Mouse (Mus musculus): ENCODE measurements around the gene Sh3pxd2a.
A peak's percentile ranks its signal among the peaks of the same experiment; 100 is the strongest.

Sh3pxd2a gene

DNA sequence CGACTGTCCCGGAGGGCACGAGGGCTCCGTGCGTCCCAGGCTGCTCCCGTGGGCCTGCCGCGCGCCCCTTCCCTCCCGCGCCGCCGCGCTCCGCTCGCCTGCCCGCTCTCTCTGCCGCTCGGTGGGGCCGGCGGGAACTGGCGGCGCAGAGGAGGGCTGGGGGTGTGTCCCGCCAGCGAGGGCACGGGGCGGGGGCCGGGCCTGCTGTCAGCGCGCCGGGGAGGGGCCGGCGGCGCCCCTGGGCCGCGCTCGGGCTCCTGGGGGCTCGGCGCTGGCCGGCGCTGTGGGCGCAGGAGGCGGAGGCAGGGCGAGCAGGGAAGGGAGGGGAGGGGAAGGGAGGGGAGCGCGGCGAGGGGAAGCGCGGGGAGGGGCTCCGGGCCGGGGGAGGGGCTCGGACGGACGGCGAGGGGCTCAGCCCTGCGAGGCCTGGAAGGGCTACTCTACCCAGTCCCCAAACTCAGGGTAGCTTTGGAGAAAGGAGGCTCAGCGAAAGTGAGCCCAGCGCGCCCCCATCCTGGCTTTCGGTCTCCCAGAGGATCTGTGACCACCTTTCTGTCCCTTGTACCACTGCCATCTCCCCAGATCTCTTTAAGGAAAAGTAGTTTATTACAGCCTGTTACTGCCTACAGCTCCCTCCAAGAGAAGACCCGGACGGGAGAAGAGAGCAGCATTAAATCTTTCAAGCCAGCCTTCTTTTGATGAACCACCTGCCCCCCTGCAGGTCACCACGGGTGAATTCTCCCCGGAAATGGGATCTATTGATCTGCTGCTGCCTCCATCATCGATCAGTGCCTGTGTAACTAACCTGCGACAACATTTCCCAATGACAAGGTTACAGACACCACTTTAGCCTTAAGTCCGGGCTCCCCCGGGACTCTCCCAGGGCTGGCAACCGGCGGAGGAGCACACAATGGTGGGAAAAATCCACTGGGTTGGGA is at the start of gene Sh3pxd2a:
TSS of gene Sh3pxd2a (minus strand) at position 98 of the 938 bp plus-strand sequence.
- no peak for DNase-seq

DNA sequence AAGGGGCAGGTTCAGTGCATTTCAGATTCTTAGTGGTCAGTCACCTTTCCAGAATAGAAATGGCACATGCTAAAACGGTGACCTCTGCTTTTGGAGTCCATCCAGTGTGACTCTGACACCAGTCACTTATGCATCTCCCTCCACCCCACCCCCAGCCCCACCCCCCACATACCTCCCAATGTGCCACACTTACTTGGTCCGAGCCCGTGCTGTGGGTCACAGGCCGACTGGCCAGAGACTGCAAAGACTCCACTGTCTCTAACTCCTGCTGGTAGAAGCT is 49.4 kb upstream of the Sh3pxd2a start:
- no peak for DNase-seq

DNA sequence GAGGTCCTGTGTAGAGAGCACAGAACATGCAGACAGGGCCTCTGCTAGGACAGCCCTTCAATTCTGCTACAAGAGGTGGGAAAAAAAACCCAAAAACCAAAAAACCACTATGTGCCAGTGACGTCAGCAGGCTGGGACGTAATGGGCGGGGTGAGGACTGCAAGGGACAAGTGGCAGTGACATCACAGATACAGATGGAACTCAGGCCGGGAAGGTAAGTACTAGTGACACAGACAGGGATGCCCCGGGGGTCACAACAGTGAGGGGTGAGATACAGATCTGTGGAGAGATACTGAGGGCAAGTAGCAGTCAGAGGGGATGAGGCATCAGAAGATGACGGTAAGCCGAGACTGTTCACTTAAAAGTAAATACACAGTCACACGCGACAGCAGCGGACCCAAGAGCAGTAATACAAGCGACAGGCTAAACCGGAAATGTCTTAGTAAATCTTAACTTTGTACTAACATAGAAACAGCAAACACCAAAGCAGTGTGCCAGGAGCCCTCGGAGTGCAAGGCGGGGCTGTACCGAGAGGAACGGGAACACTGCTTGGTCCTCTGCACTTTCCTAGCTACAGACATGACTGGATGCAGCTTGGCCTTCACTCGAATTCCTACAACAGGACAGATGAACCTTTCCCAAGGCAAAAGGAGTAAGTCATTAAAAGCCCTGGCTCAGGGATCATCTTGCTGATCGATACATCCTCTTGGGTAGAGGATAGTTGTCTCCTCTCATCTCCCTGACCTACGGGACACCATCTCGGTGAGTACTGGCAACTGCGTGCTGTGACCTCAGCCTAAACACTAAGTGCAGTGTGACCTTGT is 48.8 kb upstream of the Sh3pxd2a start:
- peak; percentile 49 for DNase-seq

DNA sequence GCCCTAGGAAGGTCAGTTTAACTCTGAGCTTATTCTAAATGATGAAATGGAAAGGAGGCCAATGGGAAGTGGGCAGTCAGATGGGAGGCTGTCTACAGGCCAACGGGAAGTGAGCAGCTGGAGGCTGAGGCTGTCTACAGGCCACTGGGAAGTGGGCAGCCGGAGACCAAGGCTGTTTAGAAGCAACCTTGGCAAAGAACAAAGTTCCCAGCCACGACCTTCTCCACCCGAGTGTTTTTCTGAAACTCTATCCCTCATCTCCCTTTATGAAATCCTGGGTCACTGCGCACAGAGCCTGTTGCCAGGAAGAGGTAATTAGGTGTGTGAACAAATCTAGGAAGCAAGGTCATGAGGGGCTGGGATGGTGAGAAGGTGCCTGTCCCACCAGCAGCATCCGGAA is 47.8 kb upstream of the Sh3pxd2a start:
- no peak for DNase-seq

DNA sequence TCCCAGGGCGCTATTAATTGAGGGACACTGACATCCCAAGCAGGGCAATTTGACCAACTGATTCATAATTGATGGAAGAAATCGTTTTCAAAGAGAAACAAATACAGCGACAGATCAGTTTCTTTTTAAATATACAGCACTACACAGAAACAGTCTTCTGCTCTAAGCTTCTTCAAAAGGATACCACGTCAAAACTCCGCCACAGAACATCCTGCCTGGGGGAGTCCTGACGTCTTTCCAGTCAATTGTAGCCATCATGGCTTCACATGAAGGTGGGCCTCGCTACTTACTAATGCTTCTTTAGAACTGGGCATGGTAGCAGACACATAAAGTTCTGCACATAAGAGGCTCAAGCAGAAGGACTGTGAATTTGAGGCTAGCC is 47.1 kb upstream of the Sh3pxd2a start:
- no peak for DNase-seq

DNA sequence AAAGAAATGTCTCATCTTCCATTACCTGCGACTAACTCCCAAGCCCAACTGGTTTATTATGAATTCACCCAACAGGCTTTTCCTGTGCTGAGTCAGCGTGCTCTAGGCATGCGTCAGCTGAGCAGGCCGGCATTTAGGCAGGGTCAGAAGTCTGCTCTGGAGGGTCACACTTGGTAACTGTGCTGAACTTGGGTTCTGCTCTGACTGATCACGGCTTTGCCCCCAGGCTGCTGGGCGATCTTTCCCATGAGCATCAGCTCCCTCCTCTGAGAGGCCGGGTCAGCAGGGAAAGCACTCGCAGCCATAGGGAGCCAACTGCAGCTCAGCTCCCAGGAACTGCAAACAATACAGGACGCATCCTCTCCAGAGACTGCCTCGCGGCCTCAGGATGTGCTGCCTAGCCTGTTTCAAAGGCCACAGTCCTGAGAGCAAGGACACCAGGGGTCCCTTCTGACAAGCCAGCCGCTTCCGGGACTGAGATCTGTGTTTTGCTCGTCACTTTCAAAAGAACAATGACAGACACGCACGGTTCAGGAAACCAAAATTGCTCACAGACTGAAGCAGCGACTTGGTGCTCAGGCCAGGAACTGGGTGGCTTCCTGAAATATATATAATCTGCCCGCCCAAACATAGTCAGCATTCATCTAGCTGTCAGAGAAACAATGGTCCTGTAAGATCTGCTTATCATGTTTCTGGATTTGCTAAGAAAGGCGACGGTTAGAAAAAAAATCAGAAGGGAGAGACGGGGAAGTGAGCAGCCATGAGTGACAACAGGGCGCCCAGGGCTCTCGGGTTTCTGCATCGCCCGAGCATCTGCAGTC is 46.5 kb upstream of the Sh3pxd2a start:
- peak; percentile 57 for DNase-seq

DNA sequence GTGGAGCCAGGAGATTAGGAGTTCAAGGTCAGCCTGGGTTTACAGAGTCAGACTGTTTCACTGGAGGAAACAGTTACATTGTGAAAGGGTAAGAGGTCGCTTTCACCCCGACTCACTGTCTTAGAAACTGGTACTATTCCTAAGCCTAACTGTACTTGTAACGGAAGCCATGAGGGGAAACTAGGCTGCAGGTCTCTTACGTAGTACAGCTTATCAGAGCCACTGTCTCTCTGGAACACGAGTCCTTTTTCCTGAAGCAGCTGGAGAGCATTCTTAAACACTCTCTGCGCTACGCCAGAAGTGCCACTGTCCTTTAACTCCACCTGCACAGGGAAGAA is 45.9 kb upstream of the Sh3pxd2a start:
- no peak for DNase-seq

DNA sequence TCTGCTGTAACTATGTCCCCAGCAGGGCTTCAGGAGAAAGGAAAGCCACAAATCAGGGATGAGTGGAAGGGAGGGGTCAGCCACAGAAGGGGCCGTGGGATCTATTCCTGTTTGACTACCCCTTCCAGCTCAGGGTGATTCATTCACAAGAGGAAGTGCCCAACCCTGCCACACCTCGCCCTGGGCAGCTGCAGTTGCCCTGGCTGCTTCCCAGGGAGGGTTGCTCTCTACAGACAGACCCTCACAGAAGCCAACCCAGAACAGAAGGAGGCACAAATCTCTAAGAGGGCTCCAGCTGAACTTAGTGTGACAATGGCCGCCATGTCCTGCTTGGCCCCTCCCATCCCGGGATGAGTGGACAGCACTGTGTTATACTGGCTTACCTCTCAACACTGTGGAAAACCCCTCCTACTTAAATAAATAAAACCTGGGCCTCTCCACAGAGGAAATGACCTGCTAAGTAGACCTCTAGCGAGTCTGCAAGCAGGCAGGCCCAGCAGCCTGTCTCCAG is 44.6 kb upstream of the Sh3pxd2a start:
- DNase-seq = no peak

DNA sequence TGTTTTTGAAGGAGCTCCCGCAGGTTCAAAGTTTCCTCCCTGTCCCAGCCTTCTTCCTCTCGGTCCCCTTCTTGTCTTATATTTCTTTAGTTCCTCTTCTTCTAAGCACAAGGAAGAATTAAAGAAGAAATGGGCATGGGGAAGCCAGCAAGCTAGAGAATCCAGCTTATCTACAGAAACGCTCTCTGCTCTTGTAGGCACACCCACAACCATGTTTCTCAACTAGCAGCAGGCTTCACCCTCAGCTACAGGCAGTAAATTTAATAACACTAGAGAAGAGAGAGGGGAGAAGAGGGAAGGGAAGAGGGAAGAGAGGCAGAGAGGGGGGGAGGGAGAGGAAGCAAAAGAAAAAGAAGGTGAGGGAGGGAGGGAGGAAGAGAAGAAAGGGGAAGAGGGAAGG is 44.0 kb upstream of the Sh3pxd2a start:
- DNase-seq = no peak

DNA sequence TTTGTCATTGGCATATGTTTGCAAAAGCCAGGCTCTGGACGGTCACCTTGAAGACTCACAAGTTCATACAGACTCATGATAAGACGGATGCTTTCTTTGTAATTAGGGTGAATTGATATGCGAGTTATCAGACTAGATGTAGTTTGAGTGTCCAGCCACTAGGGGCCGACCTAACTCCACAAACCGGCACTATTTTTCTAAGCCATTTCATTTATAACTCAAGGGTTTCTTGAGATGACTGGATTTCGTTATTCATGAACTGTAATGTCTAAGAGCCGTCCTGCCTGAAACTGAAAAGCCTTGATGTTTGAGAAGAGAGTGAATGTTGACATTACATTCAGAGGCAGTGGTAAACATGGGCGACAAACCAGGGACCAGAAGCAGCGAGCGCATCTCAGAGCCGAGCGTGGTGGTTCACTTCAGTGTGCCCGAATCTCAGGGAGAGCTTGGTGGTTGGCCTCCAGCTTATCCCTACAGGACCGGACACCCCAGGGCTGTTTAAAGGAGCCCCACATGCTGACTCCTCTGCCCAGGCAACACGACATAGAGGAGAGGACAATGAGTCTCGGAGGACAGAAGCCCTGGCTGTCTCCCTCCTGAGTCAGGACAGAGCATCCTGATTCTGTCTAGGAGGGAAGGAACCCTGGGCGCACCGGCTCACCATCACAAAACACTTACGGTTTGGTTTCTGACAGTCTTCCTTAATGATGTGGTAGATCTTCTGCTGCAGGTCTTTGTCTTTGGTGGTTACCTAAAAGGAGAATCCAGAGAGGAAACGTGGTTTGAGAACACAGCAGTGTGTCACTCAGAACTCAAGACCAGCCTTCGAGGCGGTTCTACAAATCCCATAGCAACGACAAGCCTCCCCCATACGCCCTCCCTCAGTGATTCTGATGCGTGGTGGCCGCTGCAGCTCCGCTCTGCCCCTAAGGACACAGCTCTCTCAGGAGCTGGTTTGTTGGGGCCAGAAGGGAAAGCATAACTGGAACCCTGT is 43.2 kb upstream of the Sh3pxd2a start:
- DNase-seq = peak; percentile 64

DNA sequence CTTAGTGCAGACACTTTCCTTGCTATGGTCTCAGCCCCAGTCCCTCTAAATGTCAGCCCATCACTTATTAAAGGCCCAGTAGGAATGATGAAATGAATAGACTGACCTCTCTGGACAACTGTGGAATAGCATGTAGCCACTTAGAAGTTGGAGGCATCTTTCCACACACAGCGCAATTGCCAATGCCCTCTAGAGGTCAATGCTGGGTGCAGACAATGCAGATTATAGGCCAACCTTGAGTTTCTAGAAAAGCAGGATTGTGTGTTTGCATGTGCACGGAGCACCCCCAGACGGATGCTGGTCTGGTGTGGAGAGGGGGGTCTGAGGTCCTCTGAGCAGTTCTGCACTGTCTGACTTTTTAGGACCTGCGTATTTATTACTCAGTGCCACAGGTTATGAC is 39.4 kb upstream of the Sh3pxd2a start:
- DNase-seq = peak; percentile 64

DNA sequence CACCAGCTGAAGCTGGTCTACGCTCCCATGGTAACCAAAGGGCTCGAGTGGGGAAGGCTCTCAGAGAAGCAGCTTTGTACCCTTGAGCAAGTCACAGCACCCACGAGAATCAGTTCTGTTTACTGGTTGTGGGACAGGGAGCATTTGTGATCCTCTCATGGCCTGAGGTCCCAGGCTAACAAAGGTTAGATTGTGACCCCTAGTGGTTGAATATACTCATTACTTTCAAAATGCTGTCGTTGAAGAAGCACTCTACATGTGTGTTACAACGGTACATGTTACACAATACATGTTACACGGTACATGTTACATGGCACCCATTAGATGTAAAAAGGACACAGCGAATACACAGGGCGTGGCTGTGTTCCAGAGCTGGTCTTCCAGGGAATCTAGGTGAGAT is 38.4 kb upstream of the Sh3pxd2a start:
- DNase-seq = no peak

DNA sequence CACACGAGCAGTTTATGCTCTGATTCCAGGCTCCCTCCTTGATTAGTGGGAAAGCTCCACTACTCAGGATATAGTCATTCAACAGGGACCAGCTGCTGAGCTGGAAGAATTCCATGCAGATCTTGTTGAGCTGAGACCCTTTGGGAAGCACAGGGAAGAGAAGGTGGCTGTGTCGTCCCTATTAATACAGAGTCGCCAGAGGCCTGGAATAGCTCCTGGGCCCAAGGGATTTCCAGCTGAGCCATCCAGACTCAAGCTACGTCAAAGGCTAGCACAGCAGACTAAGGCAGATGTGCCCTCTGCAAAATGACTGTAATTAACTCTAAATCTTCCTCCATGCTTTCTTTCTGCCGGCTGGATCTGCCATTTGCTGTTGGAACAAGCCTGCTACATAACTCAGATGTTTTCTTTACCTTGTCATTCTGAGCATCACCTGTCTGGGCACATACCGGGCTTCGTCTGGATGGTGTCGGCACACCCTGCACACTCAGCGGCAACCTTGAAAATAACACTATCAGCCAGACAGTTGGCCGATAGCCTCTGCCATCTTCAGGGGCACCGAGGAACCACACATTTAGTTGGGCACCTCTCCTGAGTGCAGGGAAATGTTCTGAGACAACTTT is 36.3 kb upstream of the Sh3pxd2a start:
- DNase-seq = no peak

DNA sequence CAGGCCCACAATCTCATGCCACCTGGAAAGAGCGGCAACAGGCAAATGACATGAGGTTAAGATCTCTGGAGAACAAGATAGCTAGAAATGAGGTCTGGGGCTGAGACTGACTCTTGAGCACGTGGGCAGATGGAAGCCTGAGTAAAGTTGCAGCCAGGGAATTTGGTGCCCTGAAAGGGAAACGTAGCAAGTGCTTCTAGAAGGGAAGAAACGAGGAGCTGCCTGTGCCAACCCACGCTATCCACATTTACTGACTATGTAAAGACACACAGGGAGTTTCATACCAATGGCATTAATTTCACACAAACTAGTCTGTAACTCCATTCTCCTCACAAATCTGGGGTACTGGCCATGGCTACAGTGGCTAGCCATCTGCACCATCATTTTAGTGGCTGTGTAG is 35.6 kb upstream of the Sh3pxd2a start:
- no peak for DNase-seq

DNA sequence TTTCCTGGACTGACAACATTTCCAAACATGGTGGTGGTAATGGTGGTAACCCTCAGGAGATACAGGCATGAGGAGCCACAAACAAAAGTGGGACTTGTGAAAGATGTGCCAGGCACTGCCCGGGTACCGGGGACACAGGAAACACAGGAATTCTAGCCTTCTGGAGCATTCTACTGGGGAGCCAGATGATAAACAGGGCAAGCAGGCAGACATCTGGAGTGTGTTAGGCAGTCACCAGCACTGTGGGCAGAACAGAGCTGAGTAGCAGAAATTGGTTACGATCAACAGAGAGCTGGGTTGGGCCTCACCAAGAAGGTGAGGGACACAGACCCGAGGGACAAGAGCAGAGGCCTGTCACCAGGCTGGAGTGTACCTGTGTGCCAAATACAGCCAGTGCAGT is 34.7 kb upstream of the Sh3pxd2a start:
- DNase-seq = no peak

DNA sequence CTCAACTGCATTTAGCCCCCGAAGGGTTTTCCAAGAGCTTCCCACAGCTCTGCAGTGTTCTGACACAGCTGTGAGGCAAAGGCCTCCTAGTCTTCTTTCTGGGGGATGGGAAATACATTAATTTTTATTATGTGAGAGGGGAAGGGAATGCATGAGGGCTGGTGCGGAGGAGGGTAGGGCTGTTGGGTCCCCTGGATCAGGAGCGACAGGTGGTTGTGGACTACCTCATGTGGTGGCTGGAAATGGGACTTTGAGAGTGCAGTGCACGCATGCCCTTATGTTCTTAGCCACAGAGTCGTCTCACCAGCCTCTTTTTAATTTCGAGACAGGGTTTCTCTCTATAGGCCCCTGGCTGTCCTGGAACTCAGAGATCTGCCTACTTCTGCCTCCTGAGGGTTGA is 33.5 kb upstream of the Sh3pxd2a start:
- DNase-seq = no peak

DNA sequence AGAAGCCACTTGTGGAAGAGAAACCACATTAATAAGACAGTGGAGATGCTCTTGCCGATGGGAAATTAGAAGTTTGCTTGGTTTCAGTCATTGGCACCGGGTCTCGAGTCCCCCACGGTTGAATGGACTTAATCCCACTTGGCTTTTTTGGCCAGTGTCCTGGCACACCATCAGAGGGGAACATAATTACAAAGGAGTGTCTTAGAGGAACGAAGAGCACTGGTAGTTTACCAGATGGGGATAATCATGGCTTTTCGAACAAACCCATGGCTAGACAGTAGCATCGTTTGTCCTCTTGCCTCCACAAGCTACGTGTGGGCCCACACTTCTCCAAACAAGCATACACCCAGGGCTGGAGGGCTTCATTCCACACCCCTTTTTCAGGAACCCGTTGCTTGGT is 33.1 kb upstream of the Sh3pxd2a start:
- no peak for DNase-seq

DNA sequence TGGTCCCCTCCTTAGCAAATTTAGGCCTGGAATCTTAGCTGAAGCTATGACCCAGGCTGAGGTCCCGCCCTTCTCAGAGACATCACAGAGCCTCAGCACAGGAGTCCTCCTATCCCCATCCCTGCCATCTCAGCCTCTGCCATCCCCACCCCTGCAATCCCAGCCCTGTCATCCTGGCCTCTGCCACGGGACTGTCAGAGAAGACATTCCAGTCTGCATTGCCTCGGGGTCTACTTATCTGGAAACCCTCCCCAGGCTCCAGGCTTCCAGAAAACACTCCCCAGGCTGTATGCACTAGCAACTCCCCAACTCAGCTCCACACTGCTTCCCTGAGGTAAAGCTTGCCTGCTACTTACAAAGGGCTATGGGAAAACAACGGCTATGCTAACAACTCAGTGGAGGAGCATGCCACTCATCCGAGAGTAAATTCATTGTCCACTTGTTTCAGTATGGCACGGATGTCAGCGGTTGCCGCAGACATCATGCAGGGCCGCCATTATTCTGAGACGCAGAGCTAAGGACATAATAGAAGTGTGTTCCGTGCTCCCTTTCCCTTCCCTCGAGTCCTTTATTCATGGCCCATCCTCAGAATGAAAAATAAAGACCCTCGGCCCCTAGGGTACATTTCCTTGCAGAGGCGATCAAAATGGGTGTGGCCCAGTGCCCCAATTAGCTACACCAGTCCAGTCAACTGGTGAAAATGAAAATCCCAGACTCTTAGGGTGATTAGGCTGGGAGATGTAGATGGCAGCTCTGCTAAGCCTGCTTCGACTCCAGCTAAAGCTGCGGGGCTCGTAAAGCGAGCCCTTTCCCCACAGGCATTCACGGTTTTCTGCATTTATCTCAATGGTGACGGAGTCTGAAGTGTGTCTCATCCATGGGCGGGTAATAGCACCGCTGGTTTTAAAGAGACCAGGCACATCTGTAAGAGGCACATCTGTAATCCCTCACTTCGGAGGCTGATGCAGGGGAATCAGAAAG is 29.1 kb upstream of the Sh3pxd2a start:
- no peak for DNase-seq

DNA sequence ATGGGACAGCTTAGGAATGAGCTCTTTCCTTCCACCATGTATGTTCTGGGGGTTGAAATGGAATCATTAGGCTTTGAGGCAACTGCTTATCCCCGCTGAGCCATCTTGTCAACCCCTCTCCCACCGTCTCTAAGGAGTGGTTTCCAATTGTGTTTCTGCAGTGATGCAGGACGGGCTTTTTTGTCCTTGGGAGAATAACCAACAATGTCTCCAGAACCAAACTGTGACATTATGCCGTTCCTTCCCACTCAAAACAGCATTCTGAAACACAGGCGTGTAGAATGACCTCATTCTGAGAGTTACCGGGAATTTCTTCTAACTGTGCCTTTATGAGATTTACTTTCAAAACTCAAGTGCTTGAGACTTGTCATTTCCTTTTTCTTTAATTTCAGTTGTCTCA is 28.2 kb upstream of the Sh3pxd2a start:
- DNase-seq = no peak

DNA sequence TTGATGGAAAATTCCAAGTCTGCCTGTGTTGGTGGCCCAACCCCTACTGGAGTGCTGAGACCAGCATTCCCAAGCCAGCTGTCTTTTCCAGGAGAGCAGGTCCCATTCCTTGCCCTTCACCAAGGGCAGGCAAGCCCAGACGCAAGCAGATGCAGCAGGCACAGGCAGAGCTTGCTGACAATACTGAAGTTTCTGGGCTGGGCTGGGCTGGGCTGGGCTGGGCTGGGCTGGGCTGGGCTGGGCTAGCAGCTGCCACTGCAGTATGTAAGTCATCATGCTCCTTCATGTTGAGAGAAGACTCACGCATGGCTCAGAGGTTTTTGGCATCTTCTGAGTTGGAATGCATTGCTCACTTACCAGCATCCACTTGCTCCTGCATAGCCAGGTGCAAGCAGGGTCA is 27.7 kb upstream of the Sh3pxd2a start:
- DNase-seq = no peak
